Mouse (Mus musculus) kidney, postnatal 4 days (tissue): ENCODE data around the gene Rad9a.
A peak's percentile ranks its signal among the peaks of the same experiment; 100 is the strongest.
"Not testable (repeated sequence)": the region's sequence is repeated elsewhere in the genome, so short reads cannot be mapped to it uniquely, and the experiment has no call there.

ENCODE experiments used
- DNase-seq, 2 experiments: peaks; one replicate each; pipeline ENCODE4 v3.0.0; 2021; ENCODE audit warnings: mixed read lengths in 2 of 2

Gene Rad9a

GRCm38 (mm10) chr19:4201291-4201909 lies at the start of gene Rad9a:
Gene Rad9a, minus strand, starts transcription at chr19:4201662.
- peak; percentile 97 to 98 for DNase-seq

GRCm38 (mm10) chr19:4248683-4249082 lies 47.2 kb upstream of the Rad9a start:
- not testable (repeated sequence) for DNase-seq

GRCm38 (mm10) chr19:4247010-4247409 lies 45.5 kb upstream of the Rad9a start:
- DNase-seq = no peak

- no peak for DNase-seq
Observed at GRCm38 (mm10) chr19:4244775-4245174, 43.3 kb upstream of the Rad9a start.

GRCm38 (mm10) chr19:4242416-4242815 lies 41.0 kb upstream of the Rad9a start:
- DNase-seq = no peak

GRCm38 (mm10) chr19:4240247-4240668 lies 38.8 kb upstream of the Rad9a start:
- DNase-seq = peak in 1 of 2 experiments; percentile 26

- no peak for DNase-seq
Observed at GRCm38 (mm10) chr19:4234548-4234947, 33.1 kb upstream of the Rad9a start.

GRCm38 (mm10) chr19:4232651-4233050 lies 31.2 kb upstream of the Rad9a start:
- DNase-seq = no peak

GRCm38 (mm10) chr19:4232186-4232572 lies 30.7 kb upstream of the Rad9a start:
- no peak for DNase-seq

- DNase-seq = peak; percentile 98 to 99
Observed at GRCm38 (mm10) chr19:4231253-4232185, 30.1 kb upstream of the Rad9a start, which contains the start of gene Pold4. Gene Pold4, plus strand, starts transcription at chr19:4231899.

- peak; percentile 24 to 45 for DNase-seq
Observed at GRCm38 (mm10) chr19:4230415-4230814, 29.0 kb upstream of the Rad9a start.

- peak; percentile 54 to 60 for DNase-seq
Observed at GRCm38 (mm10) chr19:4229451-4230076, 28.1 kb upstream of the Rad9a start.

- no peak for DNase-seq
Observed at GRCm38 (mm10) chr19:4228891-4229290, 27.4 kb upstream of the Rad9a start.

- peak; percentile 79 to 84 for DNase-seq
Observed at GRCm38 (mm10) chr19:4227894-4228678, 26.6 kb upstream of the Rad9a start.

GRCm38 (mm10) chr19:4227446-4227845 lies 26.0 kb upstream of the Rad9a start:
- no peak for DNase-seq

- no peak for DNase-seq
Observed at GRCm38 (mm10) chr19:4226779-4227178, 25.3 kb upstream of the Rad9a start.

GRCm38 (mm10) chr19:4222165-4222564 lies 20.7 kb upstream of the Rad9a start:
- DNase-seq = peak; percentile 58 to 77

- peak; percentile 60 to 74 for DNase-seq
Observed at GRCm38 (mm10) chr19:4220957-4221743, 19.7 kb upstream of the Rad9a start.

- peak; percentile 31 to 44 for DNase-seq
Observed at GRCm38 (mm10) chr19:4220416-4220815, 19.0 kb upstream of the Rad9a start.

- no peak for DNase-seq
Observed at GRCm38 (mm10) chr19:4219943-4220342, 18.5 kb upstream of the Rad9a start.

GRCm38 (mm10) chr19:4218784-4219183 lies 17.3 kb upstream of the Rad9a start:
- no peak for DNase-seq

GRCm38 (mm10) chr19:4218293-4218692 lies 16.8 kb upstream of the Rad9a start:
- no peak for DNase-seq
